ENCODE assay signal across 13 mouse cellular contexts in genomic region chr13:54954745-54955144, GRCm38 (mm10).
"Had no signal": no experiment of that assay in that cellular context is flagged by ENCODE, and none has a peak within 500 bp of the region (broad histone marks: within the 10 kb centered on the region; RNA-seq: fewer than 3 reads in every experiment).

No protein-coding gene starts in this region.

- H3K36me3 ChIP-seq: kidney, embryonic 15.5 days; limb, embryonic 13.5 days; midbrain, embryonic 12.5 days had no signal

- H3K27ac ChIP-seq: kidney, embryonic 15.5 days; limb, embryonic 13.5 days; liver, embryonic 14.5 days; midbrain, embryonic 12.5 days had no signal

- DNase-seq: kidney, adult 2 months; kidney, postnatal 14 days; left cerebral cortex, postnatal 4 days; lung, adult 18-20 months; retina, postnatal 1 day; right cerebral cortex, postnatal 4 days; spleen, adult 18-20 months; thymus, adult 18-20 months; thymus, postnatal 14 days had no signal

- H3K9ac ChIP-seq: kidney, embryonic 15.5 days; limb, embryonic 13.5 days; liver, embryonic 14.5 days; midbrain, embryonic 12.5 days had no signal

- H3K9me3 ChIP-seq: kidney, embryonic 15.5 days; limb, embryonic 13.5 days; midbrain, embryonic 12.5 days had no signal
